Mouse (Mus musculus) C2C12 (cell line): ENCODE results near the gene Ttc12. TPM values are rescaled to one million over a fixed set of nuclear protein-coding genes. Genes with fewer than 3 reads are reported as not detected.

Experiments used
- H3K27me3 ChIP-seq: one replicate; pipeline ENCODE4 v1.6.1; 2011; ENCODE audit not compliant: control insufficient read depth, insufficient read depth, insufficient read length
- H3K36me3 ChIP-seq: one replicate; pipeline ENCODE4 v1.6.1; 2011; ENCODE audit not compliant: control insufficient read depth, insufficient read depth
- H3K4me3 ChIP-seq: one replicate; pipeline ENCODE4 v1.5.1; 2011; ENCODE audit warnings: mild to moderate bottlenecking, control low read depth; ENCODE audit not compliant: poor library complexity, insufficient read depth, severe bottlenecking
- H3K79me2 ChIP-seq: one replicate; pipeline ENCODE4 v1.6.1; 2011; ENCODE audit not compliant: control insufficient read depth, insufficient read depth
- H3K79me3 ChIP-seq: one replicate; pipeline ENCODE4 v1.6.1; 2011; ENCODE audit warnings: low read depth, control low read depth
- H3ac ChIP-seq: one replicate; pipeline ENCODE3; 2011; ENCODE audit warnings: low read depth; ENCODE audit not compliant: control insufficient read depth, insufficient read length
- CEBPB ChIP-seq: IDR thresholded peaks from one replicate; pipeline ENCODE4 v1.6.1; 2011; ENCODE audit warnings: low read depth, mild to moderate bottlenecking, control low read depth, moderate library complexity
- CTCF ChIP-seq: IDR thresholded peaks from one replicate; pipeline ENCODE4 v1.5.1; 2011; ENCODE audit not compliant: control insufficient read depth, insufficient read depth, insufficient read length
- FOSL1 ChIP-seq: IDR thresholded peaks from one replicate; pipeline ENCODE4 v1.8.0; 2011; ENCODE audit warnings: mild to moderate bottlenecking, low read length; ENCODE audit not compliant: poor library complexity, insufficient read depth, severe bottlenecking
- MAX ChIP-seq: IDR thresholded peaks from one replicate; pipeline ENCODE4 v1.6.1; 2011; ENCODE audit warnings: mild to moderate bottlenecking, control low read depth
- MYOD1 ChIP-seq: IDR thresholded peaks from one replicate; pipeline ENCODE4 v1.6.1; 2011; ENCODE audit warnings: low read depth; ENCODE audit not compliant: control insufficient read depth, insufficient read length
- MYOG ChIP-seq: IDR thresholded peaks from one replicate; pipeline ENCODE4 v1.6.1; 2011; ENCODE audit not compliant: control insufficient read depth, insufficient read length; ENCODE audit errors: extremely low read depth
- USF1 ChIP-seq: IDR thresholded peaks from one replicate; pipeline ENCODE4 v1.6.1; 2011; ENCODE audit warnings: low read depth, mild to moderate bottlenecking, control low read depth, moderate library complexity
- polyA plus RNA-seq: library from polyadenylated mRNA; unstranded; fragments of >200 nt; fragmentation: generic; extraction: Trizol; gene quantifications from one replicate; pipeline ENCODE4 v1.2.1, GENCODE M21; 2012; ENCODE audit warnings: missing spikeins

The Ttc12 gene
- polyA plus RNA-seq, 1 experiment = 2.4 TPM

- Histone ChIP-seq H3K79me3 (no peaks in the 10 kb centered on the region), H3K36me3 (no peaks in the 10 kb centered on the region), H3K27me3 (peaks cover 5% of the 10 kb centered on the region), H3K4me3 (no peak overlapping the region), H3ac (no peak overlapping the region), H3K79me2 (no peaks in the 10 kb centered on the region)
- no peak for TF ChIP-seq CTCF
- no peak for TF ChIP-seq MAX
- no peak for TF ChIP-seq MYOG
- TF ChIP-seq USF1 = no peak
- TF ChIP-seq MYOD1 = no peak
- no peak for TF ChIP-seq FOSL1
- TF ChIP-seq CEBPB = no peak
Observed at GRCm38 (mm10) chr9:49450491-49450890, 35.5 kb downstream of the Ttc12 start.

GRCm38 (mm10) chr9:49442621-49443020, 43.4 kb downstream of the Ttc12 start:
- Histone ChIP-seq H3K4me3 (no peak overlapping the region), H3K79me2 (no peaks in the 10 kb centered on the region), H3K79me3 (no peaks in the 10 kb centered on the region), H3K36me3 (no peaks in the 10 kb centered on the region), H3K27me3 (peaks cover 5% of the 10 kb centered on the region), H3ac (no peak overlapping the region)
- no peak for TF ChIP-seq MAX
- TF ChIP-seq CTCF = no peak
- no peak for TF ChIP-seq FOSL1
- TF ChIP-seq MYOD1 = no peak
- no peak for TF ChIP-seq CEBPB
- no peak for TF ChIP-seq USF1
- no peak for TF ChIP-seq MYOG

- Histone ChIP-seq H3K27me3 (no peaks in the 10 kb centered on the region), H3K79me2 (no peaks in the 10 kb centered on the region)
Observed at GRCm38 (mm10) chr9:49427478-49427877, 58.5 kb downstream of the Ttc12 start.

DNA sequence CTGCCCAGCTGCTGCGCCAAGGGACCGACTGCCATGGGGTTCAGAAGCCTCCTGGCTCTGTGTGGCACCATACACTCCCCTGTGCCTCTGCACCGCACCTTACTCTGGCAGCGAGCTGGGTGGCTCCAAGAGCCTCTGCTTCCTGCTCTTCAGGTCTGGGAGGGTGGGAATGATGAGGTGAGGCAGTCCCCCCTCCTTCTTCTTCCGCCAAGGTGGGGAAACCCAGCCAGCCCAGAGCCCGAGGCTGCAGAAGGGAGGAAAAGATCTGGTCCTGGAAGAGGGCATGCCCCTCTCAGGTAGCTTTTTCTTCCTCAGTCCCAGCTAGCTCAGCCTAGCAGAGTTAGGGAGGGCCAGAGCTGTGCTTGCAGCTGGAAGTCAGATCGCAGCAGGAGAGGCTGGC, 59.1 kb downstream of the Ttc12 start, which contains the start of gene Ankk1:
Gene Ankk1, minus strand, starts transcription at position 101 of the 400 bp plus-strand sequence.
- Histone ChIP-seq H3K36me3 (no peaks in the 10 kb centered on the region), H3ac (no peak within 1 kb of the TSS), H3K79me3 (no peaks in the 10 kb centered on the region), H3K27me3 (no peaks in the 10 kb centered on the region), H3K79me2 (no peaks in the 10 kb centered on the region), H3K4me3 (no peak within 1 kb of the TSS)
- TF ChIP-seq USF1 (no peak), CEBPB (no peak), CTCF (no peak), FOSL1 (no peak), MYOD1 (no peak), MAX (no peak), MYOG (no peak)

More at GRCm38 (mm10) chr9:49427478-49427877, 58.5 kb downstream of the Ttc12 start:
- H3K79me3 ChIP-seq = no peaks in the 10 kb centered on the region
- TF ChIP-seq MYOG (no peak), CTCF (no peak), USF1 (no peak), MAX (no peak), FOSL1 (no peak), CEBPB (no peak), MYOD1 (no peak)
- no peak overlapping the region for H3ac ChIP-seq
- H3K36me3 ChIP-seq = no peaks in the 10 kb centered on the region
- no peak overlapping the region for H3K4me3 ChIP-seq

GRCm38 (mm10) chr9:49425585-49425984, 60.4 kb downstream of the Ttc12 start:
- Histone ChIP-seq H3K79me3 (no peaks in the 10 kb centered on the region), H3K79me2 (no peaks in the 10 kb centered on the region), H3K36me3 (no peaks in the 10 kb centered on the region), H3K4me3 (no peak overlapping the region), H3ac (no peak overlapping the region), H3K27me3 (no peaks in the 10 kb centered on the region)
- TF ChIP-seq MYOD1 (no peak), FOSL1 (no peak), USF1 (no peak), CTCF (no peak), MYOG (no peak), MAX (no peak), CEBPB (no peak)

DNA sequence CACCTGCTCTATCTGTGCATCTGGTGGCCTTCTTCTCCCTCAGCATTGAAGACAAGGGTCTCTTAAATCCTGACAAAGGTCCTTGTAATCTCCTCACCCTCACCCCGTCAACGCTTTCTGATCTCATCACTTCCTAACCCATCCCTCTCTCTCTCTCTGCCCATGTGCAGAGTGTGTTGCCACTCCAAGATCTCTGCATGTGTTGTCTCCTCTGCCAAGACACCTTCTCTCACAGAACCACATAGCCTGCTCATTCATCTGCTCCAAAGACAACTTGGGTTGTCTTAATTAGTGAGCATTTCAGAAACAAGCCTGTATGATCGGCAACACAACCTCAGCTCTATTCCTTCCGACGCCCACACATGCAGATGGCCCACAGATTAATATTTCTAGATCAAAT, 62.2 kb downstream of the Ttc12 start:
- TF ChIP-seq FOSL1 = no peak
- TF ChIP-seq CTCF = no peak
- TF ChIP-seq USF1 = no peak
- TF ChIP-seq MYOG = no peak
- TF ChIP-seq MYOD1 = no peak
- TF ChIP-seq CEBPB = no peak
- no peak for TF ChIP-seq MAX
- Histone ChIP-seq H3K27me3 (no peaks in the 10 kb centered on the region), H3K79me3 (no peaks in the 10 kb centered on the region), H3K79me2 (no peaks in the 10 kb centered on the region), H3K36me3 (no peaks in the 10 kb centered on the region), H3ac (no peak overlapping the region), H3K4me3 (no peak overlapping the region)
